Mouse (Mus musculus) erythroblast, adult 5-6 weeks (primary cell): ENCODE data around the gene Rfc1. TPM values are rescaled to one million over a fixed set of nuclear protein-coding genes. Genes with fewer than 3 reads are reported as not detected.

ENCODE experiments used
- ATAC-seq: replicated peaks from 2 replicates; pipeline ENCODE4 v1.8.0; 2016; ENCODE audit warnings: moderate number of reproducible peaks, mild to moderate bottlenecking, moderate TSS enrichment, inconsistent platforms; ENCODE audit not compliant: poor library complexity, low FRiP score, severe bottlenecking
- total RNA-seq, 2 experiments: library from RNA; stranded (forward) in 1 of 2; stranded (reverse) in 1 of 2; fragments of 150-400 nt in 1 of 2; fragments of 200-764, 138-1000 nt in 1 of 2; gene quantifications; 2 replicates each; pipeline versions ENCODE4 v1.2.3 to v1.2.4; 2015 to 2017; ENCODE audit warnings: low replicate concordance in 2 of 2

Gene Rfc1
- total RNA-seq, 2 experiments from 2014 or later: 14.2 to 38.2 TPM

- no peak for ATAC-seq
Observed at GRCm38 (mm10) chr5:65217305-65218269, 117.9 kb downstream of the Rfc1 start.

- ATAC-seq: no peak; the same call in 1 of the 2 replicates
Observed at GRCm38 (mm10) chr5:65213321-65213720, 122.1 kb downstream of the Rfc1 start.

Other genes starting within 250 kb of the Rfc1 start
- 1.7 and 2.5 TPM in 2 replicates for gene Tmem156, start 243.5 kb downstream of the Rfc1 start, total RNA-seq (2015; ENCODE audit: low replicate concordance)
- 3.6 and 5.3 TPM in 2 replicates for gene Tmem156, start 243.5 kb downstream of the Rfc1 start, total RNA-seq (2017; ENCODE audit: low replicate concordance)
- 13.6 and 31.1 TPM in 2 replicates for gene Klhl5, start 228.1 kb downstream of the Rfc1 start, total RNA-seq (2015; ENCODE audit: low replicate concordance)
- 12.9 and 14.5 TPM in 2 replicates for gene Klhl5, start 228.1 kb downstream of the Rfc1 start, total RNA-seq (2017; ENCODE audit: low replicate concordance)
- gene Wdr19, start 136.0 kb downstream of the Rfc1 start, total RNA-seq (2015; ENCODE audit: low replicate concordance): 0.58 and 0.63 TPM in 2 replicates
- gene Wdr19, start 136.0 kb downstream of the Rfc1 start, total RNA-seq (2017; ENCODE audit: low replicate concordance): 0.42 and 1.2 TPM in 2 replicates
- gene Klb, start 12.6 kb upstream of the Rfc1 start, total RNA-seq (2015; ENCODE audit: low replicate concordance): not detected in 2 replicates
- gene Klb, start 12.6 kb upstream of the Rfc1 start, total RNA-seq (2017; ENCODE audit: low replicate concordance): not detected in 2 replicates
- 636 and 727 TPM in 2 replicates for gene Rpl9, start 55.8 kb upstream of the Rfc1 start, total RNA-seq (2015; ENCODE audit: low replicate concordance)
- 268 and 390 TPM in 2 replicates for gene Rpl9, start 55.8 kb upstream of the Rfc1 start, total RNA-seq (2017; ENCODE audit: low replicate concordance)
- 13.8 and 38.0 TPM in 2 replicates for gene Lias, start 55.8 kb upstream of the Rfc1 start, total RNA-seq (2015; ENCODE audit: low replicate concordance)
- gene Lias, start 55.8 kb upstream of the Rfc1 start, total RNA-seq (2017; ENCODE audit: low replicate concordance): 20.7 and 24.7 TPM in 2 replicates
- 10.8 and 23.0 TPM in 2 replicates for gene Ugdh, start 100.3 kb upstream of the Rfc1 start, total RNA-seq (2015; ENCODE audit: low replicate concordance)
- 12.3 and 15.8 TPM in 2 replicates for gene Ugdh, start 100.3 kb upstream of the Rfc1 start, total RNA-seq (2017; ENCODE audit: low replicate concordance)
- not detected in 2 replicates for gene Gm43552, start 157.2 kb upstream of the Rfc1 start, total RNA-seq (2015; ENCODE audit: low replicate concordance)
- not detected in 2 replicates for gene Gm43552, start 157.2 kb upstream of the Rfc1 start, total RNA-seq (2017; ENCODE audit: low replicate concordance)
- 41.8 and 54.2 TPM in 2 replicates for gene Smim14, start 201.5 kb upstream of the Rfc1 start, total RNA-seq (2015; ENCODE audit: low replicate concordance)
- gene Smim14, start 201.5 kb upstream of the Rfc1 start, total RNA-seq (2017; ENCODE audit: low replicate concordance): 17.6 and 26.3 TPM in 2 replicates
- gene Ube2k, start 201.6 kb upstream of the Rfc1 start, total RNA-seq (2015; ENCODE audit: low replicate concordance): 35.0 and 44.5 TPM in 2 replicates
- gene Ube2k, start 201.6 kb upstream of the Rfc1 start, total RNA-seq (2017; ENCODE audit: low replicate concordance): 18.1 TPM in 2 replicates